Mouse (Mus musculus): ENCODE results near the gene Gfy. TPM values are rescaled to one million over a fixed set of nuclear protein-coding genes. Genes with fewer than 3 reads are reported as not detected.

Gfy gene
- polyA plus RNA-seq, 1 experiment from 2014 or later: not detected

DNA sequence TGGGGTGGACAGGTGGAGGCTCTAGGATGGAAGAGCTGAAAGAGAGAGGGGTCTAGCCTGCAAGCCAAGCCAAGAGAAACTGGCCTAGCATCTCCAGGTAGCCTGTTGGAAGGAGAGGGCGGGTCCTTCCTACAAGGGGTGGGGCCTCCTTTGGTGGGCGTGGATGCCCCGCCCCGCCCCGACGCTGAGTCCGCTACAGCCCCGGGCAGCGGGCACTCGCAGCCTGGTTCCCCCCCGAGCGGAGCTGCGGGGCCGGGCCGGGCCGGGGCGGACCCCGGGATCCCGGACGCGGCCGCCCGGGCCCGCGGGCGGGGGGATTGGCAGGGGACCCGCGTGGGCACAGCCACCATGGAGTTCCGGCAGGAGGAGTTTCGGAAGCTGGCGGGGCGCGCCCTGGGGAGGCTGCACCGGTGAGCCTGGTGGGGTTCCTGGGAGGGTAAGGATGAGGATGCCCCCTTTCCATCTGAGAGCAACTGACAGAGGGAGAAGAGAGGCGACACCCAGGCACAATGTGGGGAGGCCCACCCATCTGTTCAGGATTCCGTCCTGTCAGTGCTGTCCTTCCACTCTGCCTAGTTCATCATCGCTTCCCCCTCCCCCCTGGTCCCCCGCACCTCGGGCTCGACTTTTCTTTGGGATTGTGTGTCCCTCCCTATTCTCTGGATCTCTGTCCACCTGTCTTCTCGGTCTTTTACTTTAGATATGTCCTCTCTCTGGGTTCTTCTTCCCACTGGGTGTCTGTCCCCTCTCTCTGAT, 15.5 kb downstream of the Gfy start, which contains the start of gene Slc17a7:
TSS of gene Slc17a7 (plus strand) at position 215 of the 756 bp plus-strand sequence.
- H3K4me2 ChIP-seq (replicated peaks; ENCODE audit: low read depth): peak within 1 kb of the TSS; percentile 57
- H3K4me3 ChIP-seq (ENCODE audit: low read depth, low read length): peak within 1 kb of the TSS; percentile 34
- H3K27ac ChIP-seq (replicated peaks): no peak within 1 kb of the TSS
- peak within 1 kb of the TSS; percentile 41 for H3K9ac ChIP-seq (ENCODE audit: low read length)
- WGBS: 2% methylated on average over 20 of the region's 41 CpGs
- H3K4me1 ChIP-seq (replicated peaks; ENCODE audit: control insufficient read depth, insufficient read depth): peaks cover 4% of the 10 kb centered on the region; the same call in 1 of the 2 replicates
- no peaks in the 10 kb centered on the region for H3K9me3 ChIP-seq (ENCODE audit: control insufficient read depth, low read length)
- H3K27me3 ChIP-seq (ENCODE audit: control insufficient read depth, insufficient read depth, low read length): peaks cover 15% of the 10 kb centered on the region; the same call in 1 of the 2 replicates
- peaks cover 2% of the 10 kb centered on the region; the same call in 1 of the 2 replicates for H3K36me3 ChIP-seq (ENCODE audit: control insufficient read depth, insufficient read depth, low read length)
- DNase-seq (ENCODE audit: low spot score) (peak; percentile 70), ATAC-seq (ENCODE audit: low FRiP score, low TSS enrichment) (0 out of 2 replicates have a peak, but pooled peaks have one; percentile 34)
- TF ChIP-seq CTCF (IDR thresholded peaks at IDR 0.05; ENCODE audit: low read depth) (no peak), EP300 (optimal IDR thresholded peaks at IDR 0.05) (no peak)

DNA sequence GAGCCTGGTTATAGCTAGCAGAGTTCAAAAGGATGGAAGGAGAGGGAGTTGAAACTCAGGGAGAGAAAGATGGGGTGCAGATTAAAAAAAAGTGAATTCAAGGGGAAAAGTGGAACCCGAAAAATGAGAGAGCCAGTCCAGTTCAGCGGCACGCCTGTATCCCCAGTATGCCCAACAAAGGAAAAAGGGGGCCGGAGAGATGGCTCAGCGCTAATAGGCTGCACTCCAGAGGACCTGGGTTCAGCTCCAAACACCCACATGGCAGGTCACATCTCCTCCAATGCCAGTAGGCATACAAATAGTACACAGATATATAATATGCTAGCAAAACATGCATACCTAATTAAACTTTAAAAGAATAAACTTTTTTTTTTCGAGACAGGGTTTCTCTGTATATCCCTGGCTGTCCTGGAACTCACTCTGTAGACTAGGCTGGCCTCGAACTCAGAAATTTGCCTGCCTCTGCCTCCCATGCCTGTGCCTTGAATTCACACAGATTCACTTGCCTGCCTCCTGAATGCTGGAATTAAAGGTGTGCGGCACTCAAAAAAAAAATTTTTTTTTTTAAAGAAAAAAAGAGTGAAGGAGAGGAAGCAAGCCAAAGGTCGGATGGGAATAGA, 16.3 kb downstream of the Gfy start:
- Histone ChIP-seq H3K9me3 (ENCODE audit: control insufficient read depth, low read length) (no peaks in the 10 kb centered on the region), H3K4me2 (replicated peaks; ENCODE audit: low read depth) (no peak overlapping the region), H3K27me3 (ENCODE audit: control insufficient read depth, insufficient read depth, low read length) (peaks cover 12% of the 10 kb centered on the region; the same call in 1 of the 2 replicates), H3K4me3 (ENCODE audit: low read depth, low read length) (no peak overlapping the region), H3K4me1 (replicated peaks; ENCODE audit: control insufficient read depth, insufficient read depth) (peaks cover 4% of the 10 kb centered on the region; the same call in 1 of the 2 replicates), H3K27ac (replicated peaks) (no peak overlapping the region), H3K9ac (ENCODE audit: low read length) (no peak overlapping the region), H3K36me3 (ENCODE audit: control insufficient read depth, insufficient read depth, low read length) (peaks cover 2% of the 10 kb centered on the region; the same call in 1 of the 2 replicates)
- no peak for DNase-seq (ENCODE audit: low spot score)
- WGBS: 70% methylated on average over 9 of the region's 9 CpGs
- ATAC-seq (ENCODE audit: low FRiP score, low TSS enrichment): no peak
- TF ChIP-seq CTCF (IDR thresholded peaks at IDR 0.05; ENCODE audit: low read depth) (no peak), EP300 (optimal IDR thresholded peaks at IDR 0.05) (no peak)

DNA sequence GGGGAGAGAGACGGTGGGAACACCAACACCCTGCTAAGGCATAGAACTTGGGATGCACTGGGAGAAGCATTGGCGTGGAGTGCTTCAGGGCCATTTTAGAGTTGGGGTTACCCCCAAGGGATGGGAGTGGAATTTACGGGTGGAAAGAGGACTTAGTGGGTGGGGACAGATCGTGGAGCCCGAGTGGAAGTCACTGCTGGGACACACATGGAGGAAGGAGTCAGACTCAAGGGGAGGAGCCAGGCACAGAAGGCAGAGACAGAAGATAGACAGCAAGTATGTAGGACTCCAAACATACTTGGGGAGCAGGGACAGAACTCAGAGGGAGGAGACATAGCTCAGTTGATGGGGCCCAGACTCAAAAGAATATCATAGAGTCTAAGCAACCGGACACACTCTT, 16.8 kb downstream of the Gfy start:
- Histone ChIP-seq H3K9ac (ENCODE audit: low read length) (no peak overlapping the region), H3K27me3 (ENCODE audit: control insufficient read depth, insufficient read depth, low read length) (peaks cover 10% of the 10 kb centered on the region; the same call in 1 of the 2 replicates)

DNA sequence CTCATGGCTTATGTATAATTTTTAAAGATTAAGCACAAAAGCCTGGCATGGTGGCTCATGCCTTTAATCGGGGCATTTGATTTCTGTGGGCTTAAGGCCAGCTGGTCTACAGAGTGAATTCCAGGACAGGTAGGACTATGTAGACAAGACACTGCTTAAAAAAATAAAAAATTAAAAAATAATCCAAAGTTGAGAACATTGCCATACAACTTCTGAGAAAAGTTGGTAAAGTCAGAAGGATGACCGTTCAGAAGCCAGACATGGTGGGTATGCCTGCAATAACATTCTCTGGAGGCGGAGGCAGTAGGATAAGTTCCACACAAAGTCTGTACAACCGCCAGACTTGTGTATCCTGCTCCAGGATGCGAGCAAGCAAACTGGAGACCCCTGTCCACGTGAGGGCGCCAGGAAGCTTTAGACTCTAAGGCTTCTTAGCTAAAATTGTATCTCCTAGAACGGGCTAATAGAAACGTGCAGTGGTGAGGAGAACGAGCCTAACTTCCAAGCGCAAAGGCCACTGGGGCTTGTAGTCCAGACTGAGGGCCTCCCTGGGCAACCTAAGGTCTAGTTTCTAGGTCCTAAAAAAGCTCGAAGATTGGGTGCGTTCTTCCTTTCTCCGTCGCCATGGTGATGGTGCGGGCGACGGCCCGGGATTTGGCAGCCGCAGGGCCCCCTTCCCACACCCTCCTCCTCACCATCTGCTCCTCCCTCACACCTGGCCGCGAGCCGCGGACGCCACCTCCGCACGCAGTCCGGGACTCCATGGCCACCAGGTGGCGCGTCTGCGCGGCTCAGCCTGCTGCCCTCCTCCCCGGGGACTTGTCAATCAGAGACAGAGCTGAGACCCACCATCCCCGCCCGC, 17.5 kb downstream of the Gfy start:
- Histone ChIP-seq H3K36me3 (ENCODE audit: control insufficient read depth, insufficient read depth, low read length) (peaks cover 2% of the 10 kb centered on the region; the same call in 1 of the 2 replicates), H3K4me3 (ENCODE audit: low read depth, low read length) (peak overlapping the region; percentile 35), H3K4me2 (replicated peaks; ENCODE audit: low read depth) (peak overlapping the region; percentile 63), H3K9ac (ENCODE audit: low read length) (0 out of 2 replicates have a peak overlapping the region, but pooled peaks have one; percentile 35), H3K27me3 (ENCODE audit: control insufficient read depth, insufficient read depth, low read length) (peaks cover 10% of the 10 kb centered on the region; the same call in 1 of the 2 replicates), H3K27ac (replicated peaks) (0 out of 2 replicates have a peak overlapping the region, but pooled peaks have one; percentile 13), H3K4me1 (replicated peaks; ENCODE audit: control insufficient read depth, insufficient read depth) (peaks cover 4% of the 10 kb centered on the region; the same call in 1 of the 2 replicates), H3K9me3 (ENCODE audit: control insufficient read depth, low read length) (no peaks in the 10 kb centered on the region)
- 4% methylated on average over 35 of the region's 35 CpGs for WGBS
- ATAC-seq (ENCODE audit: low FRiP score, low TSS enrichment) (peak; percentile 74), DNase-seq (ENCODE audit: low spot score) (peak; percentile 88)
- TF ChIP-seq CTCF (IDR thresholded peaks at IDR 0.05; ENCODE audit: low read depth): peak; percentile 85
- TF ChIP-seq EP300 (optimal IDR thresholded peaks at IDR 0.05): no peak

More for the DNA sequence above, 16.8 kb downstream of the Gfy start:
- Histone ChIP-seq H3K4me2 (replicated peaks; ENCODE audit: low read depth) (peak overlapping the region; percentile 63), H3K36me3 (ENCODE audit: control insufficient read depth, insufficient read depth, low read length) (peaks cover 2% of the 10 kb centered on the region; the same call in 1 of the 2 replicates), H3K4me1 (replicated peaks; ENCODE audit: control insufficient read depth, insufficient read depth) (peaks cover 4% of the 10 kb centered on the region; the same call in 1 of the 2 replicates), H3K4me3 (ENCODE audit: low read depth, low read length) (no peak overlapping the region; the same call in 1 of the 2 replicates), H3K9me3 (ENCODE audit: control insufficient read depth, low read length) (no peaks in the 10 kb centered on the region), H3K27ac (replicated peaks) (no peak overlapping the region)
- TF ChIP-seq CTCF (IDR thresholded peaks at IDR 0.05; ENCODE audit: low read depth): no peak
- no peak for TF ChIP-seq EP300 (optimal IDR thresholded peaks at IDR 0.05)
- ATAC-seq (ENCODE audit: low FRiP score, low TSS enrichment) (no peak), DNase-seq (ENCODE audit: low spot score) (no peak)
- WGBS: 21% methylated on average over 6 of the region's 6 CpGs

DNA sequence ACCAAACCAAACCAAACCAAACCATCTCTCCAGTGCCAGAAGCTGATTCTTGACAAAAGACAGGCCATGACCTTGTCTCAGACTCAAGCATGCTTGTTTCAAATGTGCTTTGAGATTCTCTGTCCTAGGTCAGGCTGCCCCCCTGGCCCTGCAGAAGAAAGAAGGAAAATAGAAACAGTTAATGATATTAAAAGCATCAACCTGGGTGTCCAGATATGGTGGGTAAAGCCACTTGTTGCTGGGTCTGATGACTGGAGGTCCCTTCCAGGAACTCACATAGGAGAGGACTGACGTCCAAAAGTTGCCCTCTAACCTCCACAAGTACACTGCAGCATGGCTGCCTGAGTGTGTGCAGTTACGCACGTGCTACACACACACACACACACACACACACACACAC, 18.5 kb downstream of the Gfy start:
- H3K36me3 ChIP-seq (ENCODE audit: control insufficient read depth, insufficient read depth, low read length): peaks cover 2% of the 10 kb centered on the region; the same call in 1 of the 2 replicates
- peaks cover 10% of the 10 kb centered on the region; the same call in 1 of the 2 replicates for H3K27me3 ChIP-seq (ENCODE audit: control insufficient read depth, insufficient read depth, low read length)
- H3K4me1 ChIP-seq (replicated peaks; ENCODE audit: control insufficient read depth, insufficient read depth): peaks cover 4% of the 10 kb centered on the region; the same call in 1 of the 2 replicates
- no peak for ATAC-seq (ENCODE audit: low FRiP score, low TSS enrichment)
- H3K9ac ChIP-seq (ENCODE audit: low read length): no peak overlapping the region
- H3K4me2 ChIP-seq (replicated peaks; ENCODE audit: low read depth): no peak overlapping the region
- WGBS: 93% methylated on average over 3 of the region's 3 CpGs
- no peak overlapping the region for H3K27ac ChIP-seq (replicated peaks)
- no peaks in the 10 kb centered on the region for H3K9me3 ChIP-seq (ENCODE audit: control insufficient read depth, low read length)
- no peak for TF ChIP-seq CTCF (IDR thresholded peaks at IDR 0.05; ENCODE audit: low read depth)
- TF ChIP-seq EP300 (optimal IDR thresholded peaks at IDR 0.05): no peak
- H3K4me3 ChIP-seq (ENCODE audit: low read depth, low read length): no peak overlapping the region
- DNase-seq (ENCODE audit: low spot score): no peak
